Mouse (Mus musculus) gastrocnemius, adult 2 months (tissue): ENCODE results near the gene Fstl1. TPM values are rescaled to one million over a fixed set of nuclear protein-coding genes. Genes with fewer than 3 reads are reported as not detected.

Experiments
- DNase-seq: peaks from one replicate; pipeline ENCODE4 v3.0.0; 2022
- H3K27ac ChIP-seq: fragments of 200-600 bp; 2 replicates; pipeline ENCODE4 v1.8.1; 2022; ENCODE audit warnings: mild to moderate bottlenecking
- H3K4me3 ChIP-seq: fragments of 200-600 bp; 2 replicates; pipeline ENCODE4 v1.8.1; 2022; ENCODE audit warnings: mild to moderate bottlenecking, moderate library complexity
- CTCF ChIP-seq: fragments of 200-600 bp; IDR thresholded peaks from 2 replicates; pipeline ENCODE4 v1.8.1; 2022; ENCODE audit warnings: antibody characterized with exemption, mild to moderate bottlenecking, moderate library complexity
- intact Hi-C: fragments of 180-260 bp; cut with DNase I; formaldehyde crosslinking; loops from one replicate; pipeline ENCODE4 v1.15.1; 2025
- long read RNA-seq, 2 experiments: library from polyadenylated mRNA; stranded (forward); transcript quantifications; one replicate each; pipeline ENCODE4 v2.0.0; 2021
- total RNA-seq, 2 experiments: library from RNA; stranded (reverse); gene quantifications; 2 replicates each; pipeline ENCODE4 v1.2.3; 2021

The Fstl1 gene
- 10 to 100 TPM; 30.2 to 54.1 TPM for total RNA-seq
- long read RNA-seq, experiment 1, transcript Fstl1-201 (11 exons, 3,789 nt) = major isoform, 88 of 109 reads
- long read RNA-seq, experiment 1, partial matches to known transcripts = 11 of 109 reads
- long read RNA-seq, experiment 1, other reads (novel, unspliced or antisense) = 9 of 109 reads
- long read RNA-seq, experiment 2, transcript Fstl1-201 (11 exons, 3,789 nt) = major isoform, 29 of 34 reads
- long read RNA-seq, experiment 2, partial matches to known transcripts = 2 of 34 reads
- long read RNA-seq, experiment 2, other reads (novel, unspliced or antisense) = 3 of 34 reads

DNA sequence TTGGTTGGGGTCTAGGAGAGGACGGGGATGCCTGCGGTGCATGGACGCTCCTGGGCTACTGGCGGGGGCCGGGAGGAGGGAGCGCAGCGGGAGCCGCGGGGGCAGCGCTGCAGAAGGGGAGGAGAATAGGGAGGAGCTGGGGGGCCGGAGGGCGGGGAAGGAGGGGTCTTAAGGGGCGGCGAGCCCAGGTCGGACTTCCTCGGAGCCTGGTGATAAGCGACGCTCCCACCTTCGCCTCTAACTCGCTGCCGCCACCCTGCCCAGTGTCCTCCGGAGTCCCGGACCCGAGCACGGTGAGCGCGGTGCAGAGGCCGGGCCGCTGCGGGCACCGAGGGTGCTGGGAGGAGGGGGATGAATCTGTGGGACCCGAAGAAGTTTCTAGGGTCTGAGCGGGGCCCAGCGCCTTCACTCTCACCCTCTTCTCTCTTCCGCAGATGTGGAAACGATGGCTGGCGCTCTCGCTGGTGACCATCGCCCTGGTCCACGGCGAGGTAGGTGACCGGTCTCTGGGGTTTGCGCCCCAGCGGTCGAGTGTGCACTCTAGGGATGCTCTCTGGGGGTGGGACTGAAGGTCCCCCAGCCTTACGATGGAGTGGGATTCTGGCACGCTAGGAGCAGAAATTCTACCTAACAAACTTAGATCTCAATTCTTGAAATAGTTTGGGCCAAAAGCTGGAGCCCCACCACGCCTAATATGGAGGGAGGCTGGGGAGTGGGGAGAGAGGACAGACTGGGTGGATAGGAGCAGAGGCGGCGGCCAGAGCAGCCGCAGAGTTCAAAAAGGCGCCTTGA is at the start of gene Fstl1:
Fstl1 (plus strand) TSS at position 14 of the 792 bp plus-strand sequence.
- TF ChIP-seq CTCF = no peak
- Histone ChIP-seq H3K4me3 (peak within 1 kb of the TSS; percentile 91), H3K27ac (peak within 1 kb of the TSS; percentile 88)
- DNase-seq = peak; percentile 75
- intact Hi-C loops = no loop called here

DNA sequence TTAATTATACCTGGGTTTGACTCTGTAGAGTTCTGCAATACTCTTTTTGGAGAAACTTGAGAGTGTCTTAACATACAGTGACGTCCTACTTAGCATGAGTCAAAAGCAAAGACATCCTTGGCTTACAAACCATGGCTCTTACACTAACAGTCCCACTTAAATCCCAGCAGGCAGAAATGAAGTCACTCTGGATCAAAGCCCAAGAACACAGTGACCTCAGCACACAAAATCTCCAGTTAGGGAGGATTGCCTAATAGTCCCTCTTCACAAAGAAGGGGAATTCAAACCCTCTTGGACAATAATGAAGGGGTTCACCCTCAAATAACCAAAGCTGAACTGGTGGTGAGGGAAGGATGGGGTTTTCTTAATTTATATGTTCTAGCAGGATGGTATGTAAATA is 48.0 kb upstream of the Fstl1 start:
- intact Hi-C loops = no loop called here
- DNase-seq = peak; percentile 52

DNA sequence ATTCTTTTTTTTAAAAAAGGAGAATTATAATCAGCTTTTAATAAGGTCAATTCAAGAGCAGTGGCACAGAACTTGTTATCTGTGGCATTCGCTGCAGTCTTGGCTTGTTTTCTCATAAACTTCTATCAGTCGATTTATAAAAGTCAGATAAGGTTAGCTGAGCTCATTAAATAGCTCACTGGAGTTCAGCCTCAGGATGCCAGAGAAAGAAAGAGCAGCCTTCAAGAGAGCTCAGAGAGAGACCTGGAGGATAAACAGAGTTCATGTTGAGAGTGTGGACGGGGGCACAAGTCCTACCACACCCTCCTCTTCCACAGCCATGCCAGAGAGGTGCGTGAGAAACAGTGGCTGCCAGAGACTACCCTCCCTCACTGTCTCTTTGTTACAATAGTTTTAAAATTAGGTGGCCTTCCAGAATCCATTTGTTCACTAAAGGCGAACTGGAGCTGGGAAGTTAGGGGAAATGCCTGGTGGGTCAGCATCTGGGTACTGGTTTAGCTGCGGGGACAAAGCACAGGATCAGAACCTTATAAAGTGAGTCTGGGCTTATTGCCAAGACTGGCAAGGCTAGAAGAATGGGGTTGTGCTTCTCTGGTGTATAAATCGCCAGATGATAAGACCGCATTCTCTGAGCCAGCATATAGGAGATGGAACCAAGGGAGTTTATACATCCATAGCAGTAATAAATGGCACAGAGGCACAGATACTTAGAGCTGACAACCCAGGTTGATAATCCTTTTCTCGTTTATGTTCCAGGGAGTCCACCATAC is 47.1 kb upstream of the Fstl1 start:
- Histone ChIP-seq H3K27ac (peak overlapping the region; percentile 68), H3K4me3 (no peak overlapping the region)
- intact Hi-C loops = no loop called here
- TF ChIP-seq CTCF = no peak
- DNase-seq = no peak

More for the DNA sequence above, 48.0 kb upstream of the Fstl1 start:
- TF ChIP-seq CTCF = no peak
- H3K27ac ChIP-seq = peak overlapping the region; percentile 68
- H3K4me3 ChIP-seq = no peak overlapping the region

DNA sequence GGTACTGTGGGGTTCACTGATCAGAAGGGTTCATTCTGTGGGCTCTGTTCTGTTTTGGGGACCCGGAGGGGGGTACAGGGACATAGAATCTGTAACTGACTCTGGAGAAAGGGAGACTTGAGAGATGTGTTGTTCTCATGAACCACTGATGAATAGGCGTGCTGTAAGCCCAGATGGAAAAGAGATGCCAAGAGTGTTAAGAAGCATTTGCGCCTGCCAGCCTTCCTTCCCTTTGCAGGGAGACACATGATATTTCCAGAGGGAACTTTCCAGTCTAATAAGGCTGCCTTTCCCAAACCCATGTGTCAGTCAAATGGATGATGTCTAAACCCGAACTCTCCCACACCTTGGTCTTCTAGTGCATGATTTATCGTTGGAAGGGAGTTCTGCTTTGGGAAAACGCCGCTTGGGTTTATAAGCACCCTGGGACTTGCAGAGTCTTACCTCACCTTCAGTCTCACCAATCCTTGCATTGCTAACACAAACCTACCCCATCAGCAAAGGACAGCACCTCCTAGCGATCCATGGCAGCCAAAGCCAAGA is 46.3 kb upstream of the Fstl1 start:
- DNase-seq = no peak

DNA sequence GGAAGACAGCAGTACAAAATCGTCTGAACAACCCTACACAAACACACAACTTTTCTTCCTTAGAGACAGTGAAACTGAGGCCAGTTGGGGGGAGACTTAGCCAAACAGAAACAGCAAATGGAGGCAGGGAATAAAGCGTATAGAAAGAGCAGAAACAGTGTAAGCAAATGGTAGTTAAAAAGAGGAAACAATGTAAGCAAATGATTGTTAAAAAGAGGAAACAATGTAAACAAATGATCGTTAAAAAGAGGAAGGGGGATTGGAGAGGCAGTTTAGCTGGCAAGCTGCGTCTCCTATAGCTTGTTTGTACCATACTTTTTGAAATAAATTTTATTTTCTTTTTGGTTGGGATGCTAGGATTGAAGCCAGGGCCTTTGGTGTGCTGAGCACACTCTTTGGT is 45.2 kb upstream of the Fstl1 start:
- no peak for DNase-seq
- H3K27ac ChIP-seq = peak overlapping the region; percentile 66
- no peak for TF ChIP-seq CTCF
- intact Hi-C loops = no loop called here
- no peak overlapping the region for H3K4me3 ChIP-seq

More for the DNA sequence above, 46.3 kb upstream of the Fstl1 start:
- Histone ChIP-seq H3K4me3 (no peak overlapping the region), H3K27ac (peak overlapping the region; percentile 68)
- intact Hi-C loops = no loop called here
- TF ChIP-seq CTCF = no peak

DNA sequence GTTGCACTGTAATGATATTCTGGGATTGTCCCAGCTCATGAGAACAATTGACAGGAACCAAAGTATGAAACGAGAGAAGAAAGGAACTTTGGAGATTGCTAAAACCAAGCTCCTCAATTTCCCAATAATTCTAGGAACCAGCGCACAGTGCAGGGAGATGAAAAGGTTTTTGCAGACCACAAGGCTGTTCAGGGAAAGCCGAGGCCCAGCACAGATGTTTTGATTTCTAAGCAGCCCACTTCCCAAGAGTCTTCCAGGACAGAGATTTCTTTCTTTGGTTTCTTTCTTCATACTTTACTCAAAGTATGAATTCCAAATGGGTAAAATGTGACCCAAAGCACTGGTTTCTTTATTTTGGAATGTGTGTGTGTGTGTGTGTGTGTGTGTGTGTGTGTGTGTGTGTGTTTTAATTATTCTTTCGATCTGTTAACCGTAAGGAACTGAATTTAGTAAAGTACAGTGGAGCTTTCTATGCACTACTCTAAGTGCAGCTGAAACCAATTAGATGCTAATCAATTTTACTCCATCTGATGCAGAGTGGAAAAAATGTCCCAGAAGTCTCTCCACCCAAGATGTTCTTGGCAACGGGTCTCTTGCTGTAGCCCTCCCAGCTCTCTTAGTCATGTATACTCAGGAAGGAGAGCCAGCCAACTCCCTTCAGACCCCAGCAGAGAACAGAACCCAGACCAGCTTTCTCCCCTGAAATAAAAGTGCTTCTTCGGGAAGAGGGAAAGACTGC is 44.5 kb upstream of the Fstl1 start:
- no peak overlapping the region for H3K4me3 ChIP-seq
- no peak for TF ChIP-seq CTCF
- H3K27ac ChIP-seq = peak overlapping the region; percentile 76
- intact Hi-C loops = no loop called here
- peak; percentile 49 for DNase-seq

DNA sequence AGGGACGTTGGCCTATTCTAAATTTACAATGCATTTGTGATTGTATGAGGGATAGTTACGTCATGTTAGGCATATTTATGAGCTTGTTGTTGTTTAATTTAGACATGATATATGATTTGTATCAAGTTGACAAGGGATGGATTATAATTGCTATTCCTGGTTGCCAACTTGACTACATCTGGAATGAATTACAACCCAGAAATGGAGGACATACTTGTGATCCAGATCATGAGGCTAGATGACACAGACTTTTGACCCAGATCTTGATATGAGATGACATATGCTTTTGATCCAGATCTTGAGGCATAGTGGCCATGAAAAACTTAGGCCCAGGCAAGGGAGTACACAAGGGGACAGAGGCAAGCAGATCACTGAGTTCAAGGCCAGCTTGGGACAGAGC is 36.6 kb upstream of the Fstl1 start:
- DNase-seq = no peak
- no peak for TF ChIP-seq CTCF
- intact Hi-C loops = no loop called here
- H3K4me3 ChIP-seq = no peak overlapping the region
- no peak overlapping the region for H3K27ac ChIP-seq

DNA sequence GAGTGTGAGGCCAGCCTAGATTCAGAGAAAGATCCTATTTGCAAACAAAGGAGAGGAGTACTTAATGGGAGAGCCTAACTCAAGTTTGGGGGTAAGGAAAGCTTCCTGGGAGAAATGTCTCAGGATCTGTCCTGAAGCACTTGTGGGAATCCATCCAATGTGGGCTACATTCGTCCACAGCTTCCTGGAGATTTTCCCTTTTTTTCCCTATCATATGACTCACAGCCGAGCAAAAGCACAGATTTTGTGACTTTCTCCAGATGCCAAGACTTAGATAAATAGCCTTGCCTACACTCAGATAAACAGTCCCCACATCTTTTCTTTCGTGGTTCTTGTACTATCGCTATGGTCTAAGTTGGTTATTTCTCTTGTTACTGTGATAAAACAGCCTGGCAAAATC is 34.4 kb upstream of the Fstl1 start:
- no peak for DNase-seq
- TF ChIP-seq CTCF = no peak
- H3K27ac ChIP-seq = peak overlapping the region; percentile 16; the same call in 1 of the 2 replicates
- intact Hi-C loops = no loop called here
- no peak overlapping the region for H3K4me3 ChIP-seq

DNA sequence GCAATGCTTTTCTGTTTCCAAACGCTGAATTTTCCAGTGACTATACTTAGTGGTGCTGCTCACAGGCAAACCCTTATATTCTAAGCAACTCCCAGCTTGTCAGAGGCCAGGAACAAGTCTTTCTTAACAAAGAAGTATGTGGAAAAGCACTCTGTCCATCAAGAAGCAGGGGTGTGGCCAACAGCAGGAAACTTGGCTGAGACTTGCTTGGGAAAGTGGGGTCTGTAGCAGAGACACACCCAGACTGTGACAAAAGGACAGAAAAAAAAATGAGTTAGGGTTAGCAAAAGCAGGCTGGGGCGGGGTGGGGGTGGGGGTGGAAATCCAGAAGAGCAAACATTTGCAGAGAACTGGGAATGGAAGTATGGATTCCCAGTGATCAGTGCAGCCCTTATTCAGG is 23.8 kb upstream of the Fstl1 start:
- TF ChIP-seq CTCF = no peak
- H3K27ac ChIP-seq = no peak overlapping the region
- DNase-seq = no peak
- H3K4me3 ChIP-seq = no peak overlapping the region
- intact Hi-C loops = no loop called here

DNA sequence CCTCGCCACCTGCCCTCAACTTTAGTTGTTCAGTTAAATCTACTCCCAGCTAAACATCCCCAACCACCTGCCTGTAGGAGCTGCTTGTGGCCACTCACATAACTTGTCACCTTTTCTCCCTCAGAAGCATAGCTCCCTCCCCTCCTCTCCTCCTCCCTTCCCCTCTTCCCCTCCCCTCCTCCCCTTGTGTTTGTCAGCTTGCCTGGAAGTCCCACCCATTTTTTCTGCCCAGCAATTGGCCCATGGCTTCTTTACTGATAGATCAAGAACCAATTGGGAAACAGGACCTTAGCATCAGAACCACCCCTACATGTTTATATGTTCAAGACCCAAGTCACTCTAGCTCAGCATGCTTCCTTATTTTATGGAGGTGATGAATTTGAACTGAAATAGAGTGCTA is 22.9 kb upstream of the Fstl1 start:
- no peak for TF ChIP-seq CTCF
- DNase-seq = no peak
- no peak overlapping the region for H3K27ac ChIP-seq
- intact Hi-C loops = no loop called here
- H3K4me3 ChIP-seq = no peak overlapping the region

DNA sequence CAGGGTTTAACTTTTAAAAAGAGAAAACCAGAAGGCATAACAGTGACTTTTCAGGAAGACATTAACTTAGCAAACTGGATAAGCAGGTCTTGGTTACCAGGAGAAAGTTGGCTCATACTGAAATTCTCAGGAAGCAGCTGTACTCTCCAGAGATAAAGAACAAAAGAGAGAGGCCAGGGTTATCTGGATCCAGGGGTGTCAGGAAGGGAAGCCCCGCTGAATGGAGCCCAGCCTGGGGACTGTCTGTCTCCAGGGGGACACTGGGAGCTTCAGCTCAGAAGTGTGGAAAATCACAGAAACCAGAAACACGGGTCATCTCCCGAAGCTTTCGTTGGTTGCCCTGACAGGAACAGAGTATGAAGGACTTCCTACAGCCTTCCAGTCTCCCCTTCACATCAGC is 22.2 kb upstream of the Fstl1 start:
- Histone ChIP-seq H3K4me3 (no peak overlapping the region), H3K27ac (no peak overlapping the region)
- intact Hi-C loops = no loop called here
- TF ChIP-seq CTCF = no peak
- no peak for DNase-seq

DNA sequence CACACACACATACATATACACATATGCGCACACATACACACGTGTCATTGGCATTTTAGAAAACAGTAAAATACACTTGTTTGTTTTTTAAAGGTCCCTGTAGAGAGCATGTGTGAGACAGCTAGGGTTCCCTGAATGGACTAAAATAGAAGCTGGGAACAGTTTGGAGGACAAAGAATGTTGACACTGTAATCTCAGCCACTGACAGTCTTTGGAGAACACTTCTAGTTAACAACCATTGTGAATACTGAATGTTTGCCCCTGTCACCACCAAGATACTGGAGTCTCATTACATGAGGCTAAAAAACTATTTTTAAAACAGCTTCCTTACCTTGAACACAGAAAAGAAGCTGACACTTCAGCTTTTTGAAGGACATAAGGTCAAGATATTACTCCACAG is 19.4 kb upstream of the Fstl1 start:
- TF ChIP-seq CTCF = no peak
- DNase-seq = no peak
- intact Hi-C loops = no loop called here
- H3K27ac ChIP-seq = no peak overlapping the region
- no peak overlapping the region for H3K4me3 ChIP-seq
